Mouse (Mus musculus): Measurements from ENCODE around the gene Ubap2. TPM values are rescaled to one million over a fixed set of nuclear protein-coding genes. Genes with fewer than 3 reads are reported as not detected.

The Ubap2 gene
- total RNA-seq, 4 experiments from 2014 or later = 35.0 to 49.3 (median 40.2) TPM

DNA sequence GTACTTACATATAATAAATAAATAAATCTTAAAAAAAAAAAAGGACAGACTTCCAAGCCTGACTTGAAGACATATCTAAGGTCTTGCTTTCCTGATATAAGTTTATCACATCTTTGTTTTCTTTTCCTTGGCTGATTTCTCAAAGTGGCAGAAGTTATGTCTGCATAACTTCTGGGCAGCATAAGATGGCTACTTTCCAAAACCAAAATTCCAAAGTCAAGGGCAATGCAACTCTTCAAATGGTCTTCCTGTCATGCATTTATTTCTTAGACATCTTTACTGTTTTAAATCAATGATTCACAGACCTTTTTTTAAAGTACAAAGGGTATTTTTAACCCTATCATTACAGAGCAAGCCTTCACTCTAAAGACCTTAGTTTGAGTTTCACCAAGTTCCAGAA, 14.3 kb downstream of the Ubap2 start:
- DNase-seq = no peak

DNA sequence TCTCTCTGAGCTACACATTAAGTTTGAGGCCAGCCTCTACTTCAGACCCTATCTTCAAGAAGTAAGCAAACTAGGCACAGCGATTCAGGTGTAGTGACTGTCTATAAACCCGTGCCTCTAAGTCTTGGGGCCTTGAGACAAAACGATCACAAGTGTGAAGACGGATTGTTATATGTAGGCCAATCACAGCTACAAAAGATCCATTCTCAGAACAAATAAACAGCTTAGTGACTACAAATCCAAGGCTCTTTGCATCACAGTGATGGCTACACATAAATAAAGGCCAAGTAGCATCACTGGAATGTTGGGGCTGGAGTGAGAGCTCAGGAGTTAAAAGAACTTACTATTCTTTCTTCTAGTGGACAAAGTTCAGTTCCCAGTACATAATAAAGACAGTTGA, 15.9 kb downstream of the Ubap2 start:
- no peak for DNase-seq

DNA sequence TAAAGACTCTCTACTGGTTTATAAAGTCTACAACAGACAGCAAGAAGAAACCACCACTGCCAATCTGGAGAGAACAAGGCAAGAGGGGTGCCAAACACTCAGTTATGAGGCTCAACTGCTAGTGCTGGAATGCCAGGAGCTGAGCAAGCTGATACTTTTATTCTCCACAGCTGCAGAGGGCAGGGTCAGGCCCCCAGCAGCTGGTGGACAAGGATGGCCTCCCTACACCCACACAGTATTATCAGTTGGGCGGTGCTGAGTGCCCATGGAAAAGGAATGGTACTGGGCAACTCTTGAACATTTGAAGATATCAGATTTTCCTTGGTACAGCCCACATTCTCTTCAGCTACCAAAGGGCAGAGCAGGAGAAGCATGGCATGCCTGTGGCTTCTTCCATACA, 17.2 kb downstream of the Ubap2 start:
- no peak for DNase-seq

DNA sequence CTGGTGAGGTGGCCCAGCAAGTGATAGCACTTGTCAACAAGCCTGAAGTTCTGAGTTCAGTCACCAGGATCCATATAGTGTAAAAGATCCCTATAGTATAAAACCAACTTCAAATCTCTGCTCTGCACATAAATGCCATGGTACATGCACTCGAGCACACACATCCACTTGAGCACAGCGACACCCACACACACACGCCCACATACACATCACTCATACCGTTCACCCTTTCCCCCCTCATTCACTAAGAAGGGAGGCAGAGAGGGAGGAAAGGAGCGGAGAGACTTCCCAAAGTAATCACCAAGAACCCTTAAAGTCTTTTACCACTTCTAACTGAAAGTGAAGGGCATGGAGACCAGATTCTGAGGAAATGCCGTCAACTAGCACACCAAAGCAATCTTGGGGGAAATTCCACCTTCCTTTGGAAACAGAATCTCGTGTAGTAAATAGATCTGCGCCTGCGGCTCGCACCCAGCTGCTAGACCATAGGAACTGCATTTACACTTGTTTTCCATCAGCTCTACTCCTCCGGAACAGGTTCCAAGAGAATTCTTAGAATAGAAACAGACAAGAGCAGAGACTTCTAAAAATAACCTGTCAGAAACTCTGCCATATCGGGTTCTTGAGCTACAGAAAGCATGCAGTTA, 19.3 kb downstream of the Ubap2 start:
- DNase-seq = no peak

DNA sequence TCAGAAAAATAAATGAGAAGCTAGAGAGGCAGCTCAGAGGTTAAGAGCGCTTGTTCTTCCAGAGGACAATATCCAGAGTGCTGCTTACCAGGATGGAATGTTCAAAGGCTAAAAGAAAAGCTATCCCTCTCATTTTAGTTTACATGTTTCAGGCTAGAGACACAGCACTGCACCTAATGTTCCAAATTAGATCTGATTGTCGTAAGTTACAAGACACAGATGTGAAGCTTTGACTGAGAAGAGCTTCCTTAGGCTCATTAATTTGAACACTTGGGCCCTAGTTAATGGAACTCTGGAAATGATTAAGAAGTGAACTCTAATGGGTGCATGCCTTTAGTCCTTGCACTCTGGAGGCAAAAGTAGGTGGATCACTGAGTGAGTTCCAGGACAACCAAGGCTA, 21.2 kb downstream of the Ubap2 start:
- no peak for DNase-seq

DNA sequence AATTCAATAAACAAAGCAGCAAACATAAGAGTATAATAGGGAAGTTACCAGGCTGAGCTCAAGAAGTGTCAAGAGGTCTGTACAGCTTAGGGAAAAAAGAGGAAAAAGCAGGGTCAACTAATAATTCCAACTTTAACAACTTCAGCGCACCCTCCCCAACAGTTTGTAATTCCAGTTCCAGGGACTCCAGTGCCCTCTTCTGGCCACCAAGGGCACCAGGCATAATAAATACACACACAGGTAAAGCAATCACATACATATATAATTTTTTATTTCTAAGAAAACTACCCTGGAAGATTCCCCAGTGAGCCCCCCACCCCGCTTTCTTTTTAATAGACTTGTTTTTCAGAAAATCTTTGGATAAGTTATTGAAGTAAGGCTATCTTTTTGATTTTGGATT, 29.5 kb downstream of the Ubap2 start:
- no peak for DNase-seq

DNA sequence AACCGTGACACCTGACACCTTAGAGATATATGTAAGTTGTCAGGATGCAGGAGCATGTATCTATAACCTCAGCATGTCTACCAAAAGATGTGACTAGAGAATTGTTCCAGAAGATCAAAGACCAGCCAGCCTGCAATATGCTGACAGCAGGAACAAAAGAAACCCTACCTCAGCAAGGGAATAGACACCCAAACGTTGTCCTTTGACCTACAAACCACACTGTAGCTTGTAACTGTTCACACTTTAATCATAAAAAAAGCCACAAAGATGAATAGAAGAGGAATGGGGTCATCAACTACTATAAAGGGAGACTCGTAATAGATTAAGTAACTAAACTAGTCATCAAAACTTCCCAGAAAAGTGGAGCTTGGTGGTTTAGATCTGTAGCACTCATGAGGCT, 34.0 kb downstream of the Ubap2 start:
- DNase-seq = no peak

DNA sequence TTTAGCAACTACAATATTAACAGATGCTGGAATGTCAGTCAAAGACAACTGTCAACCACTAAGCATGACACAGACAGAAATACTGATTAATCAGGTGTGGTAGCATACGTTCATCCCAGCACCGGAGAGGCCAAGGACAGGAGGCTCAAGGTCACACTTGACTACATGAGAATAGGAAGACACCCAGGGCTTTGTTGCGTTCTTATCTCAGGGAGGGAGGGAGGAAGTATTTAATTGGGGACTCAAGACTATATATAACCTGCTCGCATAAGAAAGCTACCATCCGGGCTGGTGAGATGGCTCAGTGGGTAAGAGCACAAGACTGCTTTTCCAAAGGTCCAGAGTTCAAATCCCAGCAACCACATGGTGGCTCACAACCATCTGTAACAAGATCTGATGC, 39.3 kb downstream of the Ubap2 start:
- DNase-seq = no peak

DNA sequence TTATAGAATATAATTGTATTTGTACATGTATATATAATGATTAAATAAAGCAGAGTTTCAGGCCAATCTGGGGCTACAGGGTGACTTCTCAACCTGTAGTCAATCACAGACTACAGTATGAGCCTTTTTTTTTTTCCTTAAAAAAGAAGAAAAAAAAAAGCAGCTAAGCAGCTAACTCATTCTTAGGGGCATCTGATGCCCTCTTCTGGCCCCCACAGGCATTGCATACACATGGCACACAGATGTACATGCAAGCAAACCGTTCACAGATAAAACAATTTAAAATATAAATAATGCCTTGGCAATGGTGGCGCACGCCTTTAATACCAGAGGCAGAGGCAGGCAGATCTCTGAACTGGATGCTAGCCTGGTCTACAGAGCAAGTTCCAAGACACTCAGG, 48.6 kb downstream of the Ubap2 start:
- DNase-seq = no peak

DNA sequence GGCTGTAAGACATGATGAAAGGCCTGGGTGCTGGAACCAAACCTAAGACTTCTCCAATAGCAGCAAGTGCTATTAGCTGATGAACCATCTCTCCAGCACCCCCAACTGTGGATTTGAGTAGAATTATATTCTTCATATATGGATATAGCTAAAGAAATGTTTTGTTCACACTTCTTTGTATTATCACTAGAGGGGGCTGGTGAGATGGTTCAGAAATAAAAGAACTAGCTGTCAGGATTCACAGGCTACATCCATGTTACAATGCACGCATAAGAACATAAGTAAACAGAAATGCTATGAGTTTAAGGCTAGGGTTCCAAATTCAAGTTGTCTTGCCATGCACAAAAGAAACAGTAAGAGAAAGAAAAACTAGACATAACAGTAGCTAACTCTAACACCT, 49.5 kb downstream of the Ubap2 start:
- no peak for DNase-seq

DNA sequence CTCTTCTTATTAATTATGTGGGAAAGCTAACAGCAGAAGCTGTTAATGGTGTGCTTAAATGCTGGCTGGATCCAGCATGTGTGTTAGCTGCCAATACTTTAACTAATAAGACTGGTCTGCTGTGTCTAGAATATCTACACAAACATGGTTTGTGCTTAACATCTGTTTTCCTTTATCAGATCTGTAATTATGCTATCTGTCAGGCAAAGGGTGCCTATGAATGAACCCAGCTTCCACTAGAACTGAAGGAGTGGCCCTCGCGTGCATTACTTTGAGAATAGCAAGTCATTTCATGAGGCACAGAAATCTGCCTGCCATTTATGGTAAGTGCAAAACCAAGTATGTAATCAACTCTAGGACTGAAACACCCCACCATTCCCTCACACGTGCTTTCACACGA, 66.9 kb downstream of the Ubap2 start:
- DNase-seq = no peak

DNA sequence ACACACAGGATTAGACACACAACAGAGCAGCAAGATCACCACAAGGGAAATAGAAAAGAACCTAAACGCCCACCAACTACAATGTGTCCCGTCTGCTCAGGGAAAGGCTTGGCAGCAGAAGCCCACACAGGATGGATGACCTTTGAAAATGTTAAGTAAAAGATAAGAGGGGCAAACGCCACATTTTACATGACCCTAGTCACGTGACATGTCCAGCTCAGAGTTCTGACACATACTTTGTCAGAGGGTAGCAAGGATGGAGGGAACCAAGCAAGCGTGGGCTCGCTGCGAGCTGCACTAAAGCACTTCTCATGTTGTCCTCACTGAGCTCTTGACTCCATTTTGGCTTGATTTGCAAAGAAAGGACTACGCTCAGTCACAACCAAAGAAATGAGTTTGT, 69.2 kb downstream of the Ubap2 start:
- no peak for DNase-seq

DNA sequence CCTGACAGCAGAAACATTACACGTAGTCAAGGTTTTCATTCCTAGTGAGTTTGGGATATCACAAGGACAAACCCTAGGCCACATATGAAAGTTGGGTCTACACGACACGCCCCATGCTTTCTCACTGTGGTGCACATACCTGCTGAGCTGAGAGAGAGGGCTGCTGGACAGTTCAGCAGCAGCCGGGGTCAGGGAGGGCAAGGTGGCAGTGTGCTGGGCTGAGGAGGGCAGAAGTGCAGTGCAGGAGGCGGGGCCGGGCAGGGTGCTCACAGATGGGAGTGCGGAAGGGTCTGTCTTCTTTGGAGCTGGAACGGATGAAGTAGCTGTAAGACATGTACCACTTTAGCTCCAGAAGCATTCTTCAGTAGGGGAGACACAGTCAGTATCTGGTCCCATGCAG, 72.8 kb downstream of the Ubap2 start:
- no peak for DNase-seq

DNA sequence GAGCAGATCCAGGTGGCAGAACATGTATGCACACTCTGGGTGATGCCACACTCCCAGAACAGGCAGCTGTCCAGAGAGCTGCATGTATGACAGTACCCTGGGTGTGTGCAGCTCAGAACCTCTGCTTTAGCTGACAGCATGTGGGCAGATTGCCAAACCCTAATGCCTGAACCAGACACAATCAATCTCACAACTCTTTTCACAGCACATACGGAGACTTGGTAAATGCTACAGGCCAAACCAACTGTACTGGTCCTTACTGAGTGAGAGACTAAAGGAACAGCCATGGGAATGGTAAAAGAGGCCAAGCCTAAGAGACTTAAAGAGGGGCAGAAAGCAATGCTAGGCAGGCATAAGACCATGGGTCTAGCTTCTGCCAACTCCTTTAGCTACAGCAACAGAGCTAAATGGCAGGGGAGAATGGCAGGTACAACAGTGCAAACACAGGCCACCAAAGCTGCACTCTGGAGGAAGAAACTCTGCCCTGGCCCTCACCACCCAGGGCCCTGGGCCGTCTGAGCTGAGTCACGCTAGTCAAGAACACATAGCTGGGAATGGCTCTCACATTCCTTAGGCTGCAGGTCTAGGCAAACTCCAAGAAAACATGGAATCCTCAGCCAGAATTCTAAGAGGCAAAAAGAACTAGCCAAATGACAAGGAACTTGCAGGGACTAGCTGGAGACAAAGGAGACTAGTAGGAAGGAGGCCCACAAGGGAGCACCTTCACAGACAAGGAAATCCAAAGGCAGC, 77.9 kb downstream of the Ubap2 start:
- DNase-seq = no peak

DNA sequence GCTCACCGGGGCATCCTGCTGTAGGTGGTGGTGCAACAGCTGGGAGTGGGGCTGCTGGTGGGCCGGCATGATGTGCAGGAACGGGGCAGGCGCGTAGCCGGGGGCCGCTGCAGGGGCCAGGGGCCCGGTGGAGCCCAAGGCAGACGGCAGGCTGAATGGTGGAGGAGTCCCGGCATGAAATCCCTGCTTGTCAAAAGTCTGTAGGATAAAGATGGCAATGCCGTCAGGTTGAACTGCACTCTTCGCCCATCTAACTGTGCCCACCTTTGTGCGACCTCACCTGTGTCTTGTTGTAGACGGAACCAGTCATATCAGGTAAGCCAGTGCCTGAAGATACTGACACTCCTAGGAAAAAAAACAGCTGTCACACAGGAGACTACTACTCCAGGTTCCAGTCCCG, 79.6 kb downstream of the Ubap2 start:
- DNase-seq = no peak

DNA sequence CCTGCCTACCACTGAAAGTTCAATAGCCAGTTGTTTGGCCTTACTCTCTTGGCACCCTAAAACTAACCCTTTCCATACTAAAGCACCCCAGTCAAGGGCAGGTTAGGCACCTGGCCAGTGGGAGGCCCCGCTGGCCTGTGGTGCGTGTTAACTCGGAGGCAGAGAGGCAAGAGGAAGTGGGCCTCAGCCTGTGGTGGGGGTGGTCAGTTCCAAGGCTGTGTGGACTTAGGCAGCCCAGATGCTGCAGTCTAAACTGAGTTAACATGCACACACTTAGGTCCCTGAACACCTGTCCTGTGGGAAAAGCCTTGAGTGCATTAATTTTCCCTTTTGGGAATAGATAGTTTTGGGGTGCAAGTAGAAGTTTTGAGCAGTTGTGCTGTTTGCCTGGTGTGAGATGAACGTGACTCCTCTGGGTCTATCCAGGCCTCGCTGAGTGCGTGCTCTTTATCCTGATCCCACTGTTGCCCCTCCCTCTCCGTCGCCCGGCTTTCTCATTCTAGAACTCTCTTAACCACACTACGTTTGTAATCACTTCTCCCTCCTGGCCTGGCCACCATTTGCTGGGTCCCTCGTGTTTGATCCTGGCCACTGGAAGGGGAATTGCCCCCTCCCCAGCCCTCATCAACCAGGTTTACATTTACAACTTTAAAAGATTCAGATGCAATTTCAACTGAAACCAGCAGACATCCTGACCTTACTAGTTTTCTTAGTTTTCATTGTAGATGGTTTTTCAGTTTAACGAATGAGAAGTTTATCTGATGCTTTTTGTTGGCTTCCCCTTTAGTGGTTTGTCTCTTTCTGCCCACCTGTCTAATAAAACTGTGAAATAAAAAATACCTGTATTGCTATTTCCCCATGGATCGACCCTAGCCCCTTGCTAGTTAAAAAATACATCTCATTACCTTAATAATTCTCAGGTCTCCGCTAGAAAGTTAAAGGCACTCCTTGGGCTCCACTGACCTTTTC, 82.1 kb downstream of the Ubap2 start:
- DNase-seq = no peak

DNA sequence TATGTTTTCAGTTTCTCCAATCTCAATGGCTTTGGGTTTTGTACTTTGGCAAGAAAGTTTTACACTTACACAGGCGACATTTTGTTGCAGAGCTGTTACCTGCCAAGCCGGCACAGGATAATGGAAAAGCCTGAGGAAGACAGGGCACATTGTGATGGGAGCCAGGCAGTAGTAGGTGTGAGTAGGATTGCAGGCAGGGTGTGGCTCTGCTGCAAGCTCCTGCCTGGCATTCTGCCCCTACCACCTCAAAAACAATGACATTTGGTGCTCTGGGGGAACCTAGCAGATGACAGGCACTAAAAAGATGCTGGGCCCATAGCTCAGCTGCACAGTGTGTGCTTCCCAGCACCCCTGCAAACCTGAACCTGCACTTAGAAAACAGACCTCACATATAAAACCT, 85.1 kb downstream of the Ubap2 start:
- no peak for DNase-seq

DNA sequence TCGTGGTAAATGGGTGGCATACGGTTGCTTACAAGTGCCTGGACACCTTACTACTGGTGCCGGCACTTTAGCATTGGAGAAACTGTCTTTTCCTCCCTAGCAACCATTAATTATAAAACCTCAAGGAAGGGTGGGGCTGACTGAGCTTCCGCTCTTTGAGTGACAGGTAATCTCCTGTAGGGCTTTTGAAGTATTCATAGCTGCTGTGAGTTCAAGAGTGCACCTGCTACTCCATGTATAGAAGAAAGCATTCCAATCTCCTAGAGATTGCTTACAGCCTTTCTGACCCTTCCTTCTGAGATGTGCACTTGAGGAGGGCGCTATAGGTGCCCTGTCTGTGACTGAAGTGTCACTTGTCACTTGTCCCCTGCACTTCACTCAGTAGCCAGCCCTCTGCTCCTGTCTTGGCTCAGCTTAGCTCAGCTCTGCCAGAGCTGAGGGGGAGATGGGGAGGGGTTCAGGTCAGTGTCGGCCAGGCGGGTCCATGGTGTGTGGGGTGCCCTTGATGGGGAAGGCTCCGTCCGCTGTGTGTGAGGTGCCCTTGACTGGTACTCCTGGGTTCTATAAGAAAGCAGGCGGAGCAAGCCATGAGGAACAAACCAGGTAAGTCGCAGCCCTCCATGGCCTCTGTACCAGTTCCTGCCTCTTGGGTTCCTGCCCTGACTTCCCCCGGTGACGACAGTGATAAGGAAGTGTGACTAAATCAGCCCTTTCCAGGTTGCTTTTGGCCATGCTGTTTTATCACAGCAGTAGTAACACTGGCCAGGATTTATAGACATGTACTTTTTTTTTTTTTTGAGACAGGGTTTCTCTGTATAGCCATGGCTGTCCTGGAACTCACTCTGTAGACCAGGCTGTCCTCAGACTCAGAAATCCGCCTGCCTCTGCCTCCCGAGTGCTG, 94.9 kb downstream of the Ubap2 start:
- DNase-seq = no peak

DNA sequence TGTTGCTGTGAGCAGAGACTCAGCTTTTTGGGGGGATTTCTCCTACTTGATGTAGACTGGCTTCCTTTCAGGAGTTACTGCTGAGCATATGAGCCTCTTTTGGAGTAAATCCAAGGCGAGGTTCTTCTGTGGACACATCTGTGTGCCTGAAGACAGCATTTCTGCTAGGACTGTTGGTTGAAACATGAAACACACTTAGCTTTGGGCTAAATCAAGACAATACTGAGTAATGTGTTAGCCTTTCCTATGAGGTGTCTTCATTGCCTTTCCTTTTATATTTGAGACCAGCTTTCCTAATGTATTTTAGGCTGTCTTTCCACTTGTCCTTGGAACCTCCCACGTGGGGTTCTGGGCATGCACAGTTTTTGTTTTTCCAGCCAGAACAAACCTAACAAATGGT, 100.3 kb downstream of the Ubap2 start:
- no peak for DNase-seq

DNA sequence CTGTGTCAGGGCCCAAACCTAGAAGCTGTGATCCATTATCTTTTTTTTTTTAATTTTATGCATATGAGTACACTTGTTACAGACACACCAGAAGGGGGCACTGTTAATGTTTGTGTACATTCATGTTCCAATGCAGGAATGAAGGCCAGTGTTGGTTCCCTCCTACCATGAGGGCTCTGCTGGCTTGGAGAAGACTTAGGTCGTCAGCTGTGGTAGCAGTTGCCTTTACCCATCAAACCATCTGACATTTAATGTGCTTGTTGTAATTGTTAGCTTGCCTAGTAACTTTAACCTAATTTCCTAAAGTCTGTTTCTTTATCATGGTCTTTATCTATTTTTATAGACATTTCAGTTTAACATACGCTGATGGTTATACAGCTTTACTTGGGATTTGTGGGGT, 104.0 kb downstream of the Ubap2 start:
- no peak for DNase-seq

DNA sequence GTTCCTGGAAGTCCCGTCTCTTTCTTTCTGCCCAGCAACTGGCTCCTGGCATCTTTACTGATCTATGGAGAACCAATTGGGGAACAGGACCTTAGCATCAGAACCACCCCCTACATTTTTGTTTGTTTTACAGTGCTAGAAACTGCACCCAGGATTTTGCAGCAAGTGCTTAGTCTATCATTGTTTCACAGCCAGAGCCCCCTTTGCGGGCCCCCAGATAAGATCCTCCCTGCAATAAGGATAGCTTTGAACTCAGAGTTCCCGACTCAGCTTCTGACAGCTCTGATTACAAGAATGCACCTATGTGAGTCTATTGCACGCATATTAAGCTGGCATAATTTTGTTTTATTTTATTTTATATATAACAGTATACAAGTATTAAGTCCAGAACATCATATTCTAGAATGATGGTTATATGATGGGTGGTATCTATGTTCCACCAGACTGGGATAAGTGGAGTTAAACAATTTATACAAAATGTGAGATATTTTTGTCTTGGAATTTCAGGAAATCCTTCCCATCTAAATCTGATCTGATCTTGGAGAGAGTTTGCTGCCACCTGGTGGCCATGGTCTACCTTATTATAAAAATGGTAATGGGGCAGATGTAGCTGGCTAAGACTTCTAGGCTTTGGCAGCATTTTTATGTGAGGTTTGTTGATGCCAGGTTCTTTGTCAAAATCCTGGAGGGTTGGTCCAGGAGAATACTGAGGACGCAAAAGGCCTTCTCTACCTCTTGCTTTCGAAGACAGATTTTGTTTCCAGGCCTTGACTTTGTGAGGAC, 109.1 kb downstream of the Ubap2 start:
- peak; percentile 39 for DNase-seq

Data from adrenal gland, adult 8-10 months (tissue).